Mouse (Mus musculus) layer of hippocampus, postnatal 14 days (tissue): ENCODE measurements at regions not wholly inside any gene's neighbourhood (a gene's known extent, or its start where the extent isn't known, plus 50 kb on each side); places are given as distances from the start of the nearest gene placed in this dataset.
A peak's percentile ranks its signal among the peaks of the same experiment; 100 is the strongest.

Experiments
- DNase-seq, 2 experiments: peaks; one replicate each; pipeline ENCODE4 v3.0.0; 2021 to 2022; ENCODE audit warnings: low spot score in 2 of 2, mixed read lengths in 1 of 2

- DNase-seq = no peak
These were observed 186.7 kb upstream of the Zfp507 start for GRCm38 (mm10) chr7:35989456-35989855.

- peak; percentile 12 to 18 for DNase-seq
These were observed 185.8 kb upstream of the Zfp507 start for GRCm38 (mm10) chr7:35988449-35989109.

DNA sequence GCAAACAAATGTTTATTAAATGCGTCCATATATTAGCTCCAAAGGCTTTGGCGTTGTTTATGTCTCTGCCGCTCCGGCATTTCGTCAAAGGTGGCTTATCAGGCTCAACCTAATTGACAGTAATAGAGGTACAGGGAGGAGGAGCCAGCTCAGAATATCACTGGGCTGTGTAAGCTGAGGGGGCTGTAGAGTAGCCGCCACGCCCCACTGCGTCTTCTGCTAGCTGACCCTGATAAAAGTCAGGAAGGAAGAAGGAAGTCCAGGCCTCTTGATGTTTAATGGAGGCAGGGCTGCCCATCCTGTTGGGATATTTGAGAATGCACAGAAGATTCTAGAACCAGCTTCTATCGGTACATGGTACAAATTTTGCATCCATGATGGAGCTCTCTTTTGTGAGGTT, 175.2 kb upstream of the Zfp507 start:
- no peak for DNase-seq

DNA sequence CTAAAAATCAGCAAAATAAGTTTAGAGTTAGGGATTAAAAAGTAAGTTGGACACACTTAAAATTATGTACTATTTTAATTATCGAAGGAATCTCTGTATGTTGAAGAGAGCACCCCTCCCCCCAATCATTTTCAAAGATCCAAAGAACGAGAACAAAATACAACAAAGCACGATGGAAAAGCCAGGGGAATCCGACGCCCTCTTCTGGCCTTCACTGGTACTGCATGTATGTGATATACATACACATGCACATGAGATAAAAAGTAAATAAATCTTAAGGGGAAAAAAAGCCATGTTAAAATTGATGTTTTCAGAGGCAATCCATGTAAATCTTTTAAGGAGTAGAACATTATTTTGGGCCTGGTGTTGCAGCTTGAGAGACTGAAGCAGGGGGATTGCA, 155.9 kb upstream of the Zfp507 start:
- DNase-seq = no peak

- DNase-seq = no peak
These were observed 155.2 kb upstream of the Zfp507 start for GRCm38 (mm10) chr7:35958052-35958451.

DNA sequence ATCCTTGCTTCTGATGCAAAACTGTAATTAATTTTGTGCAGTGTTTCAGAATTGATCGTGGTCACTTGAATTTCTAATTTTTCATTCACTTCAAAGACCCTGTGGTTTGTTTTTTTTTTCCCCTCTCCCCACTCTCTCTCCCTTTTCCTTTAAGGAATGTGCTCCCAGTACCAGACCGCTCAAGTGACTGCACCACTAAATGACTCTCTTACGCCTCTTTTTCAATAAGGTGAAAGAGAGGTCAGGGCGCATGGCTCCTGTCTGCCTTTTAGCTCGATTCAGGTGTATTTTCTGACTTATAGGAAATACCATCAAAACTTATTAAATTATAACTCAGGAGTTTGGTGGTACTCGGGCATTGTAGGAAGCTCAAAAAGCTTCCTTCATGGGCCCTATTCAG, 146.0 kb upstream of the Zfp507 start:
- no peak for DNase-seq

GRCm38 (mm10) chr7:35948389-35948788, 145.6 kb upstream of the Zfp507 start:
- no peak for DNase-seq

GRCm38 (mm10) chr7:35941086-35941485, 138.3 kb upstream of the Zfp507 start:
- no peak for DNase-seq

DNA sequence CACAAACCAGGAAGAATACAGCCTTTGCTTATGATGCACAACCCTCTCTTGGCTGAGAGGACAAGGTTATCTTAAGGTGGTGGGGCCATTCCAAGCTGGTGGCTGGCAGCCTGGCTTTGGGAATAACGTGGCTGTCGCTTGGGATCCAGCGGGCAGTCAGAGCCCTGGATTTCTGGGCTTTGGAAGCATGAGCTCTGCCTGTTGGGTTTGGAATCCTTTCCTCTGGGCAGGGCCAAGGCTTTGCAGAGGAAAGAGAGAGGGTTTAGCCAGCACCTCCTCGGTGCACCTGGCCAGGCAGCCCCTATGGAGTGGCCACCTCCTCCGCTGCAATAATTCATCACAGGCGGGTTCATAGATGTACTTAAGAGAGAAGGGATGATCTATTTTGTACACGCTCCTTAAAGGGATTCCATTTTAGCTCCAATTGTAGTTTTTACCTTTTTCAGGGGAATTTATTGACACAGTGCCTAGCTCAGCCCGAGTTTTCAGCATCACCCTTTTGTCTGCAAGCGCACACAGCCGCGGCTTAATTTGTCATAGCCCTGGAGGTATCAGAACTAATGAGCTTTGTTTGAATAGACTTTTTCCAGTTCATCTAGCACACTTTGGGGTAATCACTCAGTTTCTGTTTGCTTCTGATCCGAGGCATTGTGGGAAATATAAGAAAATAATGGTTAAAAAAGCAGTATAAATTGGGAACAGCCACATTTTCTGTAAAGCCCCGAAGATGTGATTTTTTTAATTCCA, 135.5 kb upstream of the Zfp507 start:
- no peak for DNase-seq

DNA sequence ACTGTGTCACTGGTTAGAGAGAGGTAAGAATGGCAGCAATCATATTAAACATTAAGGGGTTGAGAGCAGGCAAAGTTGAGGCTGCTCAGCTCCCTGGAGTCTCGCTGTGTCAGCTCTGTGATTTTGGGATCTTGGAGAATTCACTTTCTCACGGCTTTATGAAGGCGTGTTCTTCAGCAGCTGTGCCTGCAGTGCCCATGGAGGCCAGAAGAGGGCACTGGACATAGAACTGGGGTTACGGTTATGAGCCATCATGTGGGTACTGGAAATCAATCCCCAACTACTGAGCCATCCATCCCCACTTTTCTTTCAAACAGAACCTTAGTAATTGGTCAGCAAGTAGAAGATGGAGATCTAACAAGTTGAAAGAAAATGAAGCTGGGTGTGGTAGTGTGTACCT, 123.9 kb upstream of the Zfp507 start:
- no peak for DNase-seq

GRCm38 (mm10) chr7:35922582-35922981, 119.8 kb upstream of the Zfp507 start:
- no peak for DNase-seq

- DNase-seq = no peak
These were observed 118.1 kb upstream of the Zfp507 start for GRCm38 (mm10) chr7:35920884-35921283.

GRCm38 (mm10) chr7:35920194-35920609, 117.4 kb upstream of the Zfp507 start:
- DNase-seq = no peak

DNA sequence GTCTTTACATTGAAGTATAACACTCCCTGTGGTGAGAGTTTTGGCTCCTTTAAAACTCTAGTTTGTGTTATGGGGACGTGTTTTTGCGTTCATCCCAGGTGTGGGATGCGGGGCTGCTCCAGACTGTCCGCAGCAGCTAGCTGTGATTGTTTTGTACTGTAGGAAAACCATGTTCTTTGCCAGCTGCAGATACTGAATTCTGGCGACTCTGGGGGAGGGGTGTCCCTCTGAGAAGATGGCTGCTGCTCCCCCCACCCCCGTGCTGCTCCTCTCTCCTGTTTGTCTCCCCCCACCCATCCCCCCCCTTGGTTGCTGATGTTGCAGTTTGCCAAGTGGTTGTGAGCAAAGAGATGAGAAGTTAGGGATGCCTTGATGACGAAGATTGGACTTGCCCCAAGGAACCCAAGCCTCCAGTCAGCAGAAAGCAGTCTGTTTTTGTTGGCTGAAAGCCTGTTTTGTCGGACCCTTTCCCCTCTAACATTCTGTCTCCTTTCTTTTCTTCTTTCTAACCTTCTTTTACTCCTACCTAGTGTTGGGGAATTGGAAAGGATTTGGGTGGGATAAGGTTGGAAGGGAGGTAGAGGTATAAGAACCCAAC, 107.4 kb upstream of the Zfp507 start:
- no peak for DNase-seq

- peak; percentile 43 to 61 for DNase-seq
These were observed 99.2 kb upstream of the Zfp507 start for GRCm38 (mm10) chr7:35901942-35902381.

- no peak for DNase-seq
These were observed 96.1 kb upstream of the Zfp507 start for GRCm38 (mm10) chr7:35898701-35899445.

DNA sequence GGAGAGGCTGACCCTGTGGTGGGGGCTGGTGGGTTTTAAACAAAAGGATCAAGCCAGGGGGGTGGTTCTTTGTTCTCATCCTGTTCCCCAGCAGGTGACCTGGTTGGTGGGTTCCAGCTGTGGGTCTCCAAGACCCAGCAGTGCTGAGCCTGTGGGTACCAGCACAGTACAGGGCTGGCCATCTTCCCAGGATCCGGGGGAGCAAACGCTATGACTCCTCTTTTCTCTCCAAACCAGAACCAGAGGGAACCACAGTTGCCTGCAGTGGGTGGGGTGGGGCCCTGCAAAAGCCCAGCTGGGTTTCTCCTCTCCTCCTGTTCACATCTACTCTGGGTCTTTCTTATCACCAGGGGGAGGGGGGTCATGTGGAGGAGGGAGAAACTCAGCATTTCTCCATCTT, 90.5 kb upstream of the Zfp507 start:
- no peak for DNase-seq

GRCm38 (mm10) chr7:35886051-35886450, 83.2 kb upstream of the Zfp507 start:
- no peak for DNase-seq

DNA sequence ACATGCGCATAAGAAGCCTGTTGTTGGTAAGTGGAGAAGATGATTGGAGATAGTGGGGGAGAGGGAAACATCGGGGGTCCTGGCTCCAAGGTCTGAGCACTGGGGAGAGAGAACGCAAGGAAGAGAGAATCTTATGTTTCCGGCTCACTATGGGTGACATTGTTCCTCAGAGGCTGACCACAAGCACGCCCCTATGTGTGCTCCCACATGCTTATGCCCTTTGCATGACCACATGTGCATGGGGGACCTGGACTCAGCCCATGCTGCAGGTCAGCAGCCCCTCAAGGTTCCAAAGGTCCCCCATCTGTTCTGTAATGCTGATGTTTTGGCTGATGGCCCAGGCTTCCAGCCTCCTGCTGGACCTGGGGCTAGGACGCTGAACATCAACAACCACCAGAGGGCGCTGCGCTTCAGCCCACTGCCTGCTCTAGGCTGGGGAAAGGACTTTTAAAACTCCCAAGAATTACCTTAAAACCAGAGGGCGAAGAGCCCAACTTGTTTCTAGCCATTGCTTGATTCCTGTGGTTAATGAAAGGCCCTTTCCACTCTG, 77.0 kb upstream of the Zfp507 start:
- DNase-seq = peak; percentile 63 to 65

DNA sequence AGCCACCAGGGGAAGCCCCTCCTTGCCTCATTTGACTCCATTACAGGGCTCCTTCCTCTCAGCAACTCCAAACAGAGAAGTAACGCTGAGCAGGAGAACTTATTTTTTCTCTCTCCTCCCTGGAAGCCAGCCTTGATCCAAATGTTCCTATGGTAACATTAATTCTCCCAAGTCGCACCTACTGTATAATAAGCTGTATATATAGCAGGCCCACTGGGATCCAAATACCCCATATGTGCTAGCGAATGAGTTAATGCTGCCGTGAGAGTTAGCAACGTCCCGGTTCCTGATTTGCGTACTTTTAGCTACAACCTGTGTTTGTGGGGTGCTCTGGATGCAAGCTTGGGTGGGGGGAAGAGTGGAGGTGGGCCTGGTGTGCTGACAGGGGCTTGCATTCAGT, 75.4 kb upstream of the Zfp507 start:
- DNase-seq = no peak

- no peak for DNase-seq
These were observed 58.2 kb upstream of the Zfp507 start for GRCm38 (mm10) chr7:35861049-35861448.
